Mouse (Mus musculus) neural tube, embryonic 13.5 days (tissue): ENCODE measurements around the gene Cmip. TPM values are rescaled to one million over a fixed set of nuclear protein-coding genes. Genes with fewer than 3 reads are reported as not detected.

Experiments
- ATAC-seq: fragments of 200-750 bp; cut with Nextera tagmentation; 2 replicates; pipeline ENCODE4 v1.8.0; 2017; ENCODE audit warnings: low read depth, mild to moderate bottlenecking, moderate TSS enrichment, moderate library complexity
- H3K27ac ChIP-seq: fragments of 300-500 bp; sonication (generic); replicated peaks from 2 replicates; pipeline ENCODE4 v1.5.1; 2015; ENCODE audit warnings: moderate library complexity, mild to moderate bottlenecking, inconsistent platforms
- H3K27me3 ChIP-seq: fragments of 300-500 bp; sonication (generic); 2 replicates; pipeline ENCODE4 v1.6.1; 2015; ENCODE audit warnings: mild to moderate bottlenecking, inconsistent platforms
- H3K36me3 ChIP-seq: fragments of 300-500 bp; sonication (generic); 2 replicates; pipeline ENCODE4 v1.6.1; 2015; ENCODE audit warnings: mild to moderate bottlenecking, inconsistent platforms
- H3K4me1 ChIP-seq: fragments of 300-500 bp; sonication (generic); replicated peaks from 2 replicates; pipeline ENCODE4 v1.6.1; 2015; ENCODE audit warnings: inconsistent platforms
- H3K4me2 ChIP-seq: fragments of 300-500 bp; sonication (generic); 2 replicates; pipeline ENCODE4 v1.6.1; 2015; ENCODE audit warnings: inconsistent platforms, mild to moderate bottlenecking, moderate library complexity
- H3K4me3 ChIP-seq: fragments of 300-500 bp; sonication (generic); 2 replicates; pipeline ENCODE4 v1.5.1; 2015; ENCODE audit warnings: mild to moderate bottlenecking, inconsistent platforms
- H3K9ac ChIP-seq: fragments of 300-500 bp; sonication (generic); 2 replicates; pipeline ENCODE4 v1.6.1; 2015; ENCODE audit warnings: moderate library complexity, mild to moderate bottlenecking, inconsistent platforms
- H3K9me3 ChIP-seq: fragments of 300-500 bp; sonication (generic); 2 replicates; pipeline ENCODE4 v1.6.1; 2016; ENCODE audit warnings: inconsistent platforms
- WGBS: fragments of 180-500 bp; shearing (Covaris S2); methylation state at CpG from one replicate; pipeline ENCODE4 v1.1.7; 2015; 5-methylcytosine and 5-hydroxymethylcytosine counted together
- polyA plus RNA-seq: library from polyadenylated mRNA; unstranded; fragments of >200 nt; fragmentation: Nextera tagmentation; extraction: Ambion mirVana; gene quantifications from 2 replicates; pipeline ENCODE4 v1.2.1, GENCODE M21; 2015

The Cmip gene
- polyA plus RNA-seq, 1 experiment from 2014 or later: 115 TPM

GRCm38 (mm10) chr8:117241848-117242247 lies 15.0 kb upstream of the Cmip start:
- H3K9me3 ChIP-seq: no peaks in the 10 kb centered on the region
- no peaks in the 10 kb centered on the region for H3K36me3 ChIP-seq
- WGBS: 20% methylated on average over 3 of the region's 3 CpGs

GRCm38 (mm10) chr8:117242286-117242685 lies 14.6 kb upstream of the Cmip start:
- no peak for ATAC-seq
- H3K4me3 ChIP-seq: no peak overlapping the region
- 78% methylated on average over 6 of the region's 6 CpGs for WGBS
- H3K36me3 ChIP-seq: no peaks in the 10 kb centered on the region
- no peaks in the 10 kb centered on the region for H3K4me1 ChIP-seq
- H3K4me2 ChIP-seq: no peak overlapping the region
- H3K27ac ChIP-seq: no peak overlapping the region
- no peak overlapping the region for H3K9ac ChIP-seq
- H3K9me3 ChIP-seq: no peaks in the 10 kb centered on the region
- H3K27me3 ChIP-seq: no peaks in the 10 kb centered on the region

More at GRCm38 (mm10) chr8:117241848-117242247, 15.0 kb upstream of the Cmip start:
- H3K9ac ChIP-seq: no peak overlapping the region
- H3K4me2 ChIP-seq: no peak overlapping the region
- no peaks in the 10 kb centered on the region for H3K27me3 ChIP-seq
- no peak overlapping the region for H3K4me3 ChIP-seq
- H3K4me1 ChIP-seq: no peaks in the 10 kb centered on the region
- H3K27ac ChIP-seq: no peak overlapping the region
- no peak for ATAC-seq

- Histone ChIP-seq H3K4me1 (no peaks in the 10 kb centered on the region), H3K4me3 (no peak overlapping the region), H3K9me3 (no peaks in the 10 kb centered on the region), H3K27me3 (no peaks in the 10 kb centered on the region), H3K36me3 (no peaks in the 10 kb centered on the region), H3K4me2 (no peak overlapping the region), H3K27ac (no peak overlapping the region), H3K9ac (no peak overlapping the region)
- WGBS: 46% methylated on average over 6 of the region's 6 CpGs
- ATAC-seq: no peak
Measured at GRCm38 (mm10) chr8:117244601-117245000, 12.3 kb upstream of the Cmip start.

- WGBS: 85% methylated on average over 11 of the region's 11 CpGs
- Histone ChIP-seq H3K27me3 (no peaks in the 10 kb centered on the region), H3K36me3 (no peaks in the 10 kb centered on the region), H3K4me2 (no peak overlapping the region), H3K27ac (no peak overlapping the region), H3K9me3 (no peaks in the 10 kb centered on the region), H3K4me1 (no peaks in the 10 kb centered on the region), H3K9ac (no peak overlapping the region), H3K4me3 (no peak overlapping the region)
- no peak for ATAC-seq
Measured at GRCm38 (mm10) chr8:117248341-117248740, 8.5 kb upstream of the Cmip start.

- H3K27ac ChIP-seq: no peak overlapping the region
- no peak overlapping the region for H3K9ac ChIP-seq
- no peak overlapping the region for H3K4me3 ChIP-seq
- H3K4me2 ChIP-seq: no peak overlapping the region
- no peaks in the 10 kb centered on the region for H3K9me3 ChIP-seq
- no peaks in the 10 kb centered on the region for H3K27me3 ChIP-seq
- no peak for ATAC-seq
- peaks cover 4% of the 10 kb centered on the region; the same call in 1 of the 2 replicates for H3K4me1 ChIP-seq
- 43% methylated on average over 7 of the region's 7 CpGs for WGBS
- H3K36me3 ChIP-seq: no peaks in the 10 kb centered on the region
Measured at GRCm38 (mm10) chr8:117251086-117251681, 5.7 kb upstream of the Cmip start.

GRCm38 (mm10) chr8:117252650-117253049 lies 4.2 kb upstream of the Cmip start:
- H3K36me3 ChIP-seq: no peaks in the 10 kb centered on the region
- H3K4me2 ChIP-seq: no peak overlapping the region
- peaks cover 4% of the 10 kb centered on the region; the same call in 1 of the 2 replicates for H3K4me1 ChIP-seq
- 94% methylated on average over 8 of the region's 8 CpGs for WGBS
- no peak overlapping the region for H3K9ac ChIP-seq
- no peaks in the 10 kb centered on the region for H3K9me3 ChIP-seq
- no peaks in the 10 kb centered on the region for H3K27me3 ChIP-seq
- no peak for ATAC-seq
- H3K27ac ChIP-seq: no peak overlapping the region
- no peak overlapping the region for H3K4me3 ChIP-seq

- Histone ChIP-seq H3K9ac (no peak overlapping the region), H3K36me3 (no peaks in the 10 kb centered on the region), H3K9me3 (no peaks in the 10 kb centered on the region), H3K4me2 (no peak overlapping the region), H3K4me3 (no peak overlapping the region), H3K27ac (no peak overlapping the region), H3K27me3 (no peaks in the 10 kb centered on the region), H3K4me1 (peaks cover 9% of the 10 kb centered on the region)
- ATAC-seq: no peak
- 91% methylated on average over 17 of the region's 17 CpGs for WGBS
Measured at GRCm38 (mm10) chr8:117253390-117254269, 3.2 kb upstream of the Cmip start.

- Histone ChIP-seq H3K4me3 (no peak overlapping the region), H3K27ac (no peak overlapping the region), H3K36me3 (no peaks in the 10 kb centered on the region), H3K27me3 (no peaks in the 10 kb centered on the region), H3K4me2 (no peak overlapping the region), H3K9me3 (no peaks in the 10 kb centered on the region), H3K9ac (no peak overlapping the region), H3K4me1 (peaks cover 18% of the 10 kb centered on the region)
- 86% methylated on average over 6 of the region's 6 CpGs for WGBS
- ATAC-seq: no peak
Measured at GRCm38 (mm10) chr8:117254496-117254895, 2.4 kb upstream of the Cmip start.

GRCm38 (mm10) chr8:117256292-117256938 lies 449 bp upstream of the Cmip start:
- peaks cover 37% of the 10 kb centered on the region for H3K4me1 ChIP-seq
- H3K4me2 ChIP-seq: peak overlapping the region; percentile 89
- peak; percentile 81 for ATAC-seq
- 1% methylated on average over 56 of the region's 92 CpGs for WGBS
- H3K9ac ChIP-seq: peak overlapping the region; percentile 98
- peak overlapping the region; percentile 97 for H3K27ac ChIP-seq
- H3K9me3 ChIP-seq: no peaks in the 10 kb centered on the region
- no peaks in the 10 kb centered on the region for H3K36me3 ChIP-seq
- H3K27me3 ChIP-seq: no peaks in the 10 kb centered on the region
- H3K4me3 ChIP-seq: peak overlapping the region; percentile 89

- WGBS: 3% methylated on average over 22 of the region's 22 CpGs
Measured at GRCm38 (mm10) chr8:117257821-117258575, 1.1 kb downstream of the Cmip start.

GRCm38 (mm10) chr8:117258576-117259040 lies 1.7 kb downstream of the Cmip start:
- H3K36me3 ChIP-seq: no peaks in the 10 kb centered on the region
- H3K27ac ChIP-seq: peak overlapping the region; percentile 97
- H3K4me2 ChIP-seq: peak overlapping the region; percentile 89
- no peak for ATAC-seq
- no peaks in the 10 kb centered on the region for H3K27me3 ChIP-seq
- no peaks in the 10 kb centered on the region for H3K9me3 ChIP-seq
- peaks cover 59% of the 10 kb centered on the region for H3K4me1 ChIP-seq
- H3K9ac ChIP-seq: peak overlapping the region; percentile 98
- 25% methylated on average over 6 of the region's 6 CpGs for WGBS
- peak overlapping the region; percentile 89 for H3K4me3 ChIP-seq

More at GRCm38 (mm10) chr8:117257821-117258575, 1.1 kb downstream of the Cmip start:
- Histone ChIP-seq H3K4me3 (peak overlapping the region; percentile 89), H3K9ac (peak overlapping the region; percentile 98), H3K27me3 (no peaks in the 10 kb centered on the region), H3K9me3 (no peaks in the 10 kb centered on the region), H3K4me2 (peak overlapping the region; percentile 89), H3K4me1 (peaks cover 53% of the 10 kb centered on the region), H3K27ac (peak overlapping the region; percentile 97), H3K36me3 (no peaks in the 10 kb centered on the region)
- peak; percentile 9; the same call in 1 of the 2 replicates for ATAC-seq
